Mouse (Mus musculus): ENCODE results near the gene Slc25a33. TPM values are rescaled to one million over a fixed set of nuclear protein-coding genes. Genes with fewer than 3 reads are reported as not detected.

Gene Slc25a33
- 14.0 and 20.9 TPM in 2 replicates for polyA plus RNA-seq (2012; rRNA removed; ENCODE audit: low replicate concordance)

DNA sequence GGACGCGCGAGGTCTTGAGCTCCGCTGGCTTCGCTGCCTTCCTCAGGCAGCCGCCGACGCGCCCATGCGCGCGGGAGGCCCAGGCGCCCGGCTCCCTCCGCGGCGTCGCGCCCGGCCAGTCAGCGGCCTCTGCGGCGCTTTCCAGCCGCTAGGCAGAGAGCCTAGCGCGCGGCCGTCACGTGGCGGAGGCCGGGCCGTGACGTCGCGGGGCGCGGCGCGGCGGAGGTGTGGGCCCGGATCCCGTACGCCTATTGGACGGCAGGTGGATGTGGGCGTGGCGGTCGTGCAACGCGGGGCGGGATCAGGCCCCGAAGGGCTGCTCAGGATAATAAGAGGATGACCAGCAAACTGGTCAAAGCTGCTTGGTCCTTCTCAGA is at the start of gene Slc25a33:
Slc25a33 (minus strand) TSS at position 184 of the 377 bp plus-strand sequence.

DNA sequence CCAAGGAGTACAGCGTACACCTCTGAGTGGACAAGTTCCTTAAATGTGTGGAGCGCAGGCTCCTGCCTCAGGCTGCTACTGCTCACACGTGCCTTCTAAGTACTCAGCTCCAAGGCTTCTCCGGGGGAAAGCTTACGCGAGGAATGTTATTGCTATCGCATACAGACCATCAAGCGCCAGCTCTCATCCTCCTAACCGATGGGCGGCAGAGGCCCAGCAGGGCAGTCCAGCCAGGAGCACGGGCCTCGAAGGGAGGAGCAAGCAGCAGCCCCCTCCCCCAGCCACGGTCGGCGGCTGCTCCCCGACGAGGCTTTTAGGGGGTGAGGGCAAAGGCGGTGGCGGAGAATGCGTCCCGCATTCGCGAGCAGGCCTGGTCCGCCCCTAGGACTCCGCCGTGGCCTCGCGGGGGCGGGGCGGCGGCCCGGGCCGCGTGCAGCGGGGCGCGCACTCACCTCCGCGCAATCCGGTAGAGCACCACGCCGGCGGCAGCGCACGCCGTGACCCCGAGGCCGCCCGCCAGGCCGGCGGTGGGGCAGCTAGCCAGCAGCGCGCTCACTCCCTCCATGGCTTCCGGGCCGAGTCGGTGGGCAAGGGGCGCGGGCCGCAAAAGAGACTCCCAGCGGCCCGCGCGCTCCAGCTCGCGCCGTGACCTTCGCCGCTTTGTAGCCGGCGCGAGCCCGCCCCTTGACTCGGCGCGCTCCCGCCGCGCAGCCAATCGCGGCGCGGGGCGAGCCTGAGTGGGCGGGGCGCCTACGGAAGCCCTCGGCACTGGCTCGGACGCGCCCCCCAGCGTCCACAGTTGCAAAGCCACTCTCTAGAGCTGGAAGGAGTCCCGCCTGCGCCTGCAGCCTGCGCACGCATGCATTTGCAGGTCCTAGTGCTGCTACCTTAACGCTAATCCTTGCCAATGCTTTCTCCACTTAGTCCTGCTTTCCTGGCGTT is 36.4 kb downstream of the Slc25a33 start, which contains the start of gene Tmem201:
Tmem201 (minus strand) TSS at position 662 of the 942 bp plus-strand sequence.

DNA sequence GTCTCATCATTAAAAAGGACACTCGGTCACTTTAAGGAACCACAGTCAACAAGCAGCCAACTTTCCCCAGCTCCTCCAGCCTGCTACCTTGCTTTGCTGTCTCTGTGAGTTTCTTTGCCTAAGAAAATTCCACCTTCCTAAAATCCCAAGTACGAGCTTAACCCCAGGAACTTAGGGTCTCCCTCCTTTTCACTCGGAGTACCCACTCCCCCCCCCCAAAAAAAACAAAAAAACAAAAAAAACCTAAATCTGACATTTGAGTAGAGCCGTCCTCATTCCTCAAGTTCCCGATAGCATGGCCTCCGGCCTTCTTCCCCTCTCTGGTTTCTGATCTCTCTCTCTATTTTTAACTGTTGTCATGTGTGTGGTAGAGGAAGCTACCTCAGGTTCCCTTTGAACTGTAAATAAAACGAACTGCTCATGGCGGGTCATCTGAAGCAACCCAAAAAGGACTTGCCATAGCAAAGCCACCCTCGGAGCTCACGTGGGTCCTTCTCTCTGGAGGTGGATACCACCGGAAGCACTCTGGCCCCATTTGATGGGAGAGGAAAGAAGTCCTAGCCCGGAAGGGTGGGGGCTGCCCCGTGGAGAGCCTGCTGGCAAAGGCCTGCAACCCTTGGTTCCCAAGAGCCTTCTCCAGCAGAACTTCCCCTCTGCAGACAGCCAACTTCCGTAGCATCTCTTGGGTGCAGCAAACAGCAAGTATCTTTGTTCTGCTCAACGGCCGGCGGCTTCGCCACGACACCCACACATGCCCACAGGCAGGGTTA is 71.7 kb downstream of the Slc25a33 start, which contains the start of gene Pik3cd:
Pik3cd (minus strand) TSS at position 362 of the 770 bp plus-strand sequence.

Other genes starting within 250 kb of the Slc25a33 start
- 24.3 and 35.5 TPM in 2 replicates for gene Clstn1, start 187.8 kb downstream of the Slc25a33 start, polyA plus RNA-seq (2012; rRNA removed; ENCODE audit: low replicate concordance)
- 34.7 and 71.6 TPM in 2 replicates for gene Pik3cd, start 71.7 kb downstream of the Slc25a33 start, polyA plus RNA-seq (2012; rRNA removed; ENCODE audit: low replicate concordance)
- 51.8 and 56.6 TPM in 2 replicates for gene Tmem201, start 36.2 kb downstream of the Slc25a33 start, polyA plus RNA-seq (2012; rRNA removed; ENCODE audit: low replicate concordance)
- 36.2 and 41.0 TPM in 2 replicates for gene Spsb1, start 180.8 kb upstream of the Slc25a33 start, polyA plus RNA-seq (2012; rRNA removed; ENCODE audit: low replicate concordance)
- gene H6pd, start 234.7 kb upstream of the Slc25a33 start, polyA plus RNA-seq (2012; rRNA removed; ENCODE audit: low replicate concordance): 114 and 126 TPM in 2 replicates